Mouse (Mus musculus) lung, adult 18-20 months (tissue): ENCODE results near the gene Nbea.

Source experiments
- DNase-seq, 2 experiments: peaks; one replicate each; pipeline ENCODE4 v3.0.0; 2022; ENCODE audit warnings: mixed read lengths in 2 of 2

Gene Nbea

DNA sequence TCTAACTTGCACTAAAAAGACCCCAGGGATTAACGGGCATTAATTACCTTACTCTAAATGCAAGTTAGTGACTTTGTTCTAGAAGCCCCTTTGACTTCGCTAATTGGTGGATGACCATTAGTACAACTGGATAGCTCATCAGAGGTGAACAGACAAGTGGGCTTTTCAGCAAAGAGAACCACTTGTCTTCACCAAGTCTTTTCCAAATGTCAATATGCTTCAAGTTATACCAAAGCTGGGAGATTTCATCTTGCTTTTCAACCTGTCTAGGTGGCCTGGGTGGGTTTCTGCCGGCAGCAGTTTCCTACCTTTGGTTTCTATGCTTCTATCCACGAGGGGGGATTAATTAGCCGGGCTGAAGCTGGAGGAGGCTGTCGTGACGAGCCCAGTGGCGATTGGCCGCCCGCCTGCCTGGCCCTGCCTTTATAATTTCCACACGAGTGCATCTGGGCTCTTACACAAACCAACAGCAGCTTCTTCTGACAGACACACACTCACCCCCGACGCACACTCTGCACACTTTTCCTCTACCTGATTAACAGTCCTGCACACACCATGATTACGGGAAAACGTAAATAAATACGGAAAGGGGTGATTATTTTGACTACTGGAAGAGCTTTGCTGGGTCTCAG, 401.3 kb downstream of the Nbea start, which contains the start of gene Mab21l1:
Gene Mab21l1 (plus strand): TSS at position 455 of the 632 bp plus-strand sequence.
- no peak for DNase-seq

GRCm38 (mm10) chr3:55781429-55782055, 402.0 kb downstream of the Nbea start:
- DNase-seq: no peak

GRCm38 (mm10) chr3:55780120-55781070, 403.1 kb downstream of the Nbea start:
- no peak for DNase-seq

DNA sequence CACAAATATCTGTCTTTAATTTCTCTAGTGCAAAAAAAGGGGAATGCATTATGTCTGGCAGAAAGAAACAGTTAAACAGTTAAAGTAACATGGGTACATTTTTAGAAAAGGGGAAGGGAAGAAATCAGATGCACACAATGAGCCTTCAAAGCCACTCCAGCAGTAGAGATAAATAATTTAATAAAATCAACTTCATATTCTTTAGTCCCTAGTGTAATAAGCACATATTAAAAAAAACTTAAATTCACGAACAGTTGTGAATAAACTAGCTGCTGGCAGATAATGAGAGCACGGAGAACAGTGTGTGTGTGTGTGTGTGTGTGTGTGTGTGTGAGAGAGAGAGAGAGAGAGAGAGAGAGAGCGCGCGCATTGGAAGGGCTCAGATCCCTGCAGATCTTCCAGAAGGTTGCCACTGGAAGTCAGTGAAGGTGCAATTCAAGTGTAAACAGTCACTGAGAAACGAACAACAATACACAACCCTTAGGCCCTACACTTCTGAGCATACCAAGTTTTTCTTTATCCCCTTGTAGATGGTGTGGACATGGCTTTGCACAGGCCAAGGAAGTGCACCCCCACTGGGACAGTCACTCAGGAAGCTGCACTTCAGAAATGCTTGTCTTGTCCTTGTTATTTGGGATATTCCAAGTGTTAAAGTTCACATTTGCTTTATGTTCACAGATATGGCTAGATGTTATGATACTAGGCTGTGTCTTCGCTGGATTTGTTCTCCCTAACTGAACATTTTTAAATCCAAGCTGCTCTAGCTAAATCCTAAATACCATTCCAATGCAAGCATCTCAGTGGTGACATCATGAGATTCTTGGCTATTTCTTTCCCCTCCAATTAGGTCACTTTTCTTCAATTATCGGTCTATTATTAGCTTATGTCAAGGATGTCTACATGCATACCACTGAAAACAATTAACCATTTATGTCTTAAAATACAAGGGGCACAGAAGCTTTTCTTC, 404.5 kb downstream of the Nbea start:
- no peak for DNase-seq

GRCm38 (mm10) chr3:55777501-55777900, 406.0 kb downstream of the Nbea start:
- DNase-seq: no peak

- no peak for DNase-seq
These were observed 407.7 kb downstream of the Nbea start for GRCm38 (mm10) chr3:55775753-55776152.

- DNase-seq: no peak
These were observed 408.3 kb downstream of the Nbea start for GRCm38 (mm10) chr3:55775245-55775644.

- DNase-seq: no peak
These were observed 409.3 kb downstream of the Nbea start for GRCm38 (mm10) chr3:55774203-55774602.

DNA sequence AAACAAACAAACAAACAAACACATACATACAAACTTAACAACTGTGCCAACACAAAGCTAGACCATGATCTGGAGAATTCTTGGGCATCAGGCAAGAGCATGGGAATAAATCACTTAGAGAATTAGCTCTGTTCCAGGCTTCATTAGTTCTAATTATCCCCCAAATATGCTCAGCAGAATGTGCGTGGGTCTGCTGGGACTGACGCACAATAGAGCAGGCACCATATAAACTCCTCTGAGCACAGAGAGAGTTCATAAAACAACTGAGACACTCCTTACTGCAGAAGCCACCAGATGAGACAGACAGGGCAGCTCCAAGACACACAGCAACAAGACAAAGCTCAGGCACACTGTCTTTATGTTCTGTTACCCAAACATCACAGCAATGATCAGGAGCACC, 414.2 kb downstream of the Nbea start:
- no peak for DNase-seq

DNA sequence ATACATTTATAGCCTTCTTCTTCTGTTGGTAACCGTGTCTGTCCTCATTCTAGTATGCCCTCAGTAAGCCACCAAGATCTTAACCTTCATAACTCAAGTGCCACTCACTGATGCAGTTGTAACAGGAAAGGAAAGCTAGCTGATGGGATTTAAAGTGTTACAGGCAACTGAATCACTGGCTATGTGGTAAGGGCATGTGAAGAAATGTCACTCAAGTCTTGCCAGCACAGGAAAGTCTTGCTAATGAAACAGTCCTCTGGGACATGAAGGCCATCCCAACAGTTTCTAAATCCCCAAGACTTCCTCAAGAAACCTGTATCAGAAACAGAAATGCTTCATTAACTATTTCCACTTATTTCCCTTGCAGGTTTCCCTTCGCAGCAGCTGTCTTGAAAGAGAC, 414.8 kb downstream of the Nbea start:
- no peak for DNase-seq

- no peak for DNase-seq
These were observed 419.9 kb downstream of the Nbea start for GRCm38 (mm10) chr3:55763591-55763990.

DNA sequence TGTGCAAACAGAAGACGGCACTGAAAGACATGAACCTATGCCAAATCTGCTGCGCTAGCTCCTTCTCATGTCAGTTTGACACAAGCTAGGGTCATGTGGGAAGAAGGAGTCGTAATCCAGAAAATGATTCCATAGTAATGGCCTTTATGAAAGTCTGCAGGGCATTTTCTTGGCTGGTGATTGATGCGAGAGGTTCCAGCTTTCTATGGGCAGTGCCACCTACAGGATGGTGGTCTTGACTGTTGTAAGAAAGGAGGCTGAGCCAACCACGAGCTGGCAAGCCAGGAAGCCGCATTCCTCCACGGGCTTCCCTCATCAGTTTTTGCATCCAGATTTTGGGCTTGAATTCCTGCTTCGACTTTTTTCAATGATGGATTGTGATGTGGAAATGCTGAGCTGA, 425.2 kb downstream of the Nbea start:
- no peak for DNase-seq

DNA sequence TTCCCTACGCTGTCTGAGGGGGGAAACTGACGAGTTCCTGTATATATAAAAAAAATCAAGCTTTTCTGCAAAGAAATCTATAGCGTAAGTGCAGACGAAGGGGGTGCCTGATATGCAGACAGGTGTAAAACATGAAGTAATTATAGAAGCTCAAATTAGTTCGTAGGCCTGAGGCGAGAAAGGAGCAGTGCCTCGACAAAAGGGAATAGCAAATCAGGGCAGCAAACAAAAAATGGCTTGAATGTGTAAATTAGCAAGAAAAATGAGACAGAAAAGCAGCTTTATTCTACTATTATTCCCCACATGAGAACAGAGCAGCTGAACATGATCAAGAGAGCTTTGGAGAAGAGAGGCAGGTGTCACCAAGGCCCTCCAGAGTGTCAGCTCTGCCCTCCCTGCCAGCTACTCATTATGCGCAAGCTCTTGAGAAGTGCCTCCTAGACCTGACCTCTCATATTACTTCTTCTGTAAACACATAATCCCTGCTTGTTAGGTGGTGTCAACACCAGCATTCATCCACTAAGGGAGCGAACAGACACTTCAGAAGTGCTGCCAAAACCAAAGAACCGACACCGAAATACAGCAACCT, 426.8 kb downstream of the Nbea start:
- DNase-seq: peak; percentile 24 to 47

GRCm38 (mm10) chr3:55755805-55756601, 427.5 kb downstream of the Nbea start:
- no peak for DNase-seq

DNA sequence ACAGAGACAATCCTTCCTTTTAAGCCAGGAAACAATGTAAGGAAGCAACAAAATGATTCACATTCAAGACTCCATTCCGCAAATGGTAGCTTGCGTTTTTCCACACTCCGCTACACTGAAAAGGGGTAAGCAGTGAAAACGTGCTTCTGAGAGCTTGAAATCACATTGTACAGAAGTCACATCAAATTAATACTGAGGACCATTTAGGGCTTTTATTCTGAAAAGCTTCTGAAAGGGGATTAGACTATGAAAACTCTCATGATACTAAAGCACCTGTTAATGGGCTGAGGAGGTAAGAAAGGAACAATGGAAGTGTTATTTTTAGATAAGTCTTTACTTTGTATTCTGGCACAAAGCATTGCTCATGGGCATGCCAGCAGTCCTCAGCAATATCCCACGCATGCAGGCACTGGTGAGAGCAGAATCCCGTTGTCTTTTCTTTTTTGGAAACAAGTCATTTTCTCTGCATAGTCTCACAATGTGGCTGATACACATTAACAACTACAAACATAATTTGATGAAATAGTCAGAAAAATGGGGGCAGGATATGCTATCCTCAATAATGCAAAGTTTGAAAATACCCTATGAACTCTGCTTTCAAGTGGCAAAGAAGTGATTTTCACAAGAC, 428.4 kb downstream of the Nbea start:
- DNase-seq: no peak

DNA sequence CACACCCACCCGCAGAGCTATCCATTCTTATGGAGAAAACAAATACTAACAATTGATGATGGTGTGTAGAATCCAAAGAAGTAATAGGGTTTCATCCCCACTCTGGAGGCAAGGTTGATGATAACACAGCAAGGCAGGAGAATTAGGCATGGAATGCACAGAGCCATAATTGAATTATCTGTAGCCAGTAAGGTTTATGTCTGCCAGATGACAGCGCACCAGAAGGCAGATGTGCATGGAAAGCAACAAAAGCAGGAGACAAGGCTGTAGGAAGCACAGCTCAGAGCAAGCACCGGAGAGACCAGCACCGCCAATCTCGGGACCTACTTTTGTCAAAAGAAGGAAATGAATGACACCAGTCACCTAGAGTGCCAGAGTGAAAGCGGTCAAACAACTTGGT, 429.6 kb downstream of the Nbea start:
- DNase-seq: no peak

- DNase-seq: no peak
These were observed 430.9 kb downstream of the Nbea start for GRCm38 (mm10) chr3:55752558-55752957.

GRCm38 (mm10) chr3:55751363-55751762, 432.1 kb downstream of the Nbea start:
- no peak for DNase-seq

DNA sequence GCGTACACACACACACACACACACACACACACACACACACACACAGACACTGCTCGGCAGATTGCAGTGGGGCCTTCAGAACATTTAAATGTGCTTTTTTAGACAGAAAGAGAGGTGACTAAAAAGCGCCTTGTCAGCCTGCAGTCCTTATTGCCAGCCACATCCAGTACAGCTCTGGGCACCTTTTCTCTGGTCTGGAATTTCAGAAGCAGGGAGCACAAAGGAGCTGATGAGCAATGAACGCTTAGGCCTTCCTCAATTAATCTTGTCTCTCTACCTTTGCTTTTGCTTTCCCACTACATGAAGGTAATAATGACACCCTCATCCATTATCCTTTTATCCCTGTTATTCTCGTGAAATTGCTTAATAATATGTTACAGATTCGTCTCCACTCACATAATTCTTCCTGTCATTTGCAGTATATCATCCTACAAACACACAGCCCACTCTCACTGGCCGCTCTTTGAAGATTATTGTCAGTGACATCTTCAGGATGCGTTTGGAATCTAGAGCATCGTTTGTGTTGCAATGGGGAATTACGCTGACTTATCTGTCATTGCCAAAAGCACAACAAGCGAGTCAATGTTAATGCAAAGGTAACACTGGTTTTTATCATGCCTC, 432.9 kb downstream of the Nbea start:
- no peak for DNase-seq

- DNase-seq: no peak
These were observed 439.6 kb downstream of the Nbea start for GRCm38 (mm10) chr3:55743885-55744284.
